Mouse (Mus musculus) WW6 (cell line): ENCODE data around the gene Eif2b3.

Experiments
- DNase-seq: peaks from one replicate; pipeline ENCODE4 v3.0.0-alpha.2; 2013; ENCODE audit warnings: low read depth, low spot score

The Eif2b3 gene

DNA sequence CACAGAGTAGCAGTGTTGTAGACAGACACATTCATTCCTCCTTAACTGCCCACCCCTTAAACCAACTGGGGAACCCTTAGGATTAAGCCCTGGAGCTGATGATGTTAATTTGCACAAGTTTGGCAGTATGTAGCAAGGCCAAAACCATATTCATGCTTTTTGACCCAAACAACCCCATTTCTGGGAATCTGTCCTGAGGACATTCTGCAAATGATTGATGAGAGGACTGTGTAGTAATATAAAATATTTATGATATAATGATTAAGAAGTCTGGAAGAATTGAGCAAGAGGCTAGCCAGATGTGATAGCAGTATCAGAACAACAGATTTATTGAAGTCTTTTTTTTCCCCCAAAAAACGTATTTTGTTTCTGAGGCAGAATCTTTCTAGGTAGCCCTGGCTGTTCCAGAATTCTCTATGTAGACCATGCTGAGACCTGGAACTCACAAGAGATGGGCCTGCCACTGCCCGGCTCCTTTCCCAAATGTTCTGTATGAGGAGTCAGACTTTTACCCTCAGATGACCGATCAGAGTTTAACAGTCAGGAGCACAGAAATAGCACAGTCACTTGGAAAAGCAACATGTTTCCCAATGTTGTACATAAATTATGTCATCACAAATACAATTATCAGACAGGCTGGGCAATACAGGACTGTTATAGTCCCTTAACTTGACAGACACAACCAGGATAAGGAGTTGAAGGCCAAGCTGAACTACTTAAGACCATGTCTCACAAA is 75.6 kb downstream of the Eif2b3 start:
- no peak for DNase-seq

DNA sequence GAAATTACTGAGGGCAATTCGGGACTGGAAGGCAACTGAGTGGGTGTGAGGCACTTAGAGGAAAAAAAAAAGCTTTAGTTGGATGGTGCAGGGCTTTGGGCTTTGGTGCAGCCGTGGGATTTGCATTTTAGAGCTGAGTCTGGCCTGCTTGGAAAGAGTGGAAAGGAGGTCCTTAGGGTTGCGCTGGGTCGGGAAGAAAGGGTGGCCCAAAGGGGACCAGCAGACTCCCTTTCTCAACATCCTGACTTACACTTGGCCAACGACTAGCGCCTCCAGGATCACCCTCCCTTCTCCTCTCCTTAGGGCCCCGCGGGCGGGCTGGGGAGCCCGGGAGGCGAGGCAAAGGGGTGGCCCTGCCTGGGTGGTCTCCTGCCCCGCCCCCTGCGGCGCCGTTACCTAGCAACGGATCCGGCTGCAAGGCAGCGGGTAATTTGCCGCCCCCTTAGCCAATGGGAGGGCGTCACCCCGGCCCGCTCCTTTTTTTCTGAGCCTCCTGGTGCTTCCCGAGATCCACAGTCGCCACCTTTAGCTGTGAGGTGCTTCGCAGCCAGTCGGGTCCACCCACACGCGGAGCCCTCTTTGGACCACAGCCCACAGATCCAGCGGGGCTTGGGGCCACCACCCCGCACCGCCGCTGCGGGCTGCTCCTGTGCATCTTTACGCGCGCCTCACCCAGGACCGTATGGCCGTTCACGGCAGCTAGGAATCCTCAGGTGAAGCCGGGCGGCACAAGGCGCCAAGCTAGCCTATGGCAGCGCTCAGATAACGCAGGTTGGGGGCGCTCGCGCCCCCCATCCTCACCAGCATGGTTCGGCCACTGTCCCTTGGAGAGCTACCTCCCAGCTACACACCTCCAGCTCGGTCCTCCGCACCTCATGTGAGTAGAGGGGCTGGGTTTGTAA is 76.6 kb downstream of the Eif2b3 start, which contains the start of gene Ptch2:
Gene Ptch2 (plus strand): TSS at position 525 of the 902 bp plus-strand sequence.
- DNase-seq: peak; percentile 78

DNA sequence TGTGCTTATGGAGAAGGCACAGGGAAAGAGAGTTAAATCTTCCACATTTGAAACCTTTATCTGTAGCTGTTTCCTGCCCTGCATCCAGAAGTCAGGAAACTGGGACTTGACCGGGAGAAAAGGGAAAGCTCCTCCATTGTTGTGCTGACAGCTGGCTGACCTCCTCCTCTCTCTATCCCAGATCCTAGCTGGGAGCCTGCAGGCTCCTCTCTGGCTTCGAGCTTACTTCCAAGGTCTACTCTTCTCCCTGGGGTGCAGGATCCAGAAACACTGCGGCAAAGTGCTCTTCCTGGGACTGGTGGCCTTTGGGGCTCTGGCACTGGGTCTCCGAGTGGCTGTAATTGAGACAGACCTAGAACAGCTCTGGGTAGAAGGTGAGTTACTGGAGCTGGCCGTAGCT is 77.5 kb downstream of the Eif2b3 start:
- no peak for DNase-seq

DNA sequence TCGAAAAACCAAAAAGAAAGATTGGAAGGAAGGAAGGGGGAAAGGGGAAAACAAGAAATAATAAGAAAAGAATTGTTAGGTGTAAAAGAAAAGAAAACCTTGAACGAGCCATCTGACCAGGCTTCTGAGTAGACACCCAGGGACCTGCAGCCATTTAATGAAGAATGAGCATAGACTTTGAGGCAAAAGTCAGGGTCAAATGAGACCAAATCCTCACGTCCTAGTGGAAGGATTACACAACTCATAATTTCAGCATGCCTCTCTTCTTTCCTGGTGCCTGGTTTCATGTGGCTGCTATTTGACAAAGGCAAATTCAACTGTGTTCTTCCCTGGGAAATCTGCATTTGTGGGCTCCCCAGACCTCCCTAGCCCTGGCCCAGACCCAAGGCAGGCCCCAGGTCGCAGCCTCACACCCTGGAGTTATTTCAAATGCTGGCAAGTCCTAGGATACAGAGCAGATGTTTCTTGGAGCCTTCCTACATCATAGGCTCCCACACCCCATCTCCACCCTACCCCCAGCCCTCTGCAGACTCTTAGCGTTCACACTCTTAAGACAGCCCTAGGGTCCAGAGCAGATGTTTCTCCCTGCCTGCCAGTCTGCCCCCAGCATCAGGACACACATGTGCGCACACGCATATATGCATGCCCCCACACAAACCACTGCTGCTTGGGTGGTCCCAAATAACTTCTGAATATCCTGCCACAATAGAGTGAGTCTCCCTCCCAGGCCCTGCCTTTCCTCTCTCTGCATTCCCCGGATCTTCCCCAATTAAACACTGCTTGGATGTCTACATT is 79.0 kb downstream of the Eif2b3 start:
- DNase-seq: no peak

DNA sequence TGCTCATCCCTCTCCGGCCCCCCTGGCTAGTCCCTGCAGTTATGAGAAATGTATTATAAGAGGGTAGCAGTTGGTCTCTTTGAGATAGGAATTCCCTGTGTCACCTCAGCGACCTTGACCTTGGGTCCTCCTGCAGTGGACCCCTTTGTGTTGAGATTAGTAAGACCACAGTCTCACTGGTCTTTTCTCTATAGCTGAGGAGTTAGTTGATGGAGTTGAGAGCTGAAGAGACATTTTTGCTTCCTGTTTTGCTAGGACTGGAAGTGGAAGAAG is 79.5 kb downstream of the Eif2b3 start:
- no peak for DNase-seq

DNA sequence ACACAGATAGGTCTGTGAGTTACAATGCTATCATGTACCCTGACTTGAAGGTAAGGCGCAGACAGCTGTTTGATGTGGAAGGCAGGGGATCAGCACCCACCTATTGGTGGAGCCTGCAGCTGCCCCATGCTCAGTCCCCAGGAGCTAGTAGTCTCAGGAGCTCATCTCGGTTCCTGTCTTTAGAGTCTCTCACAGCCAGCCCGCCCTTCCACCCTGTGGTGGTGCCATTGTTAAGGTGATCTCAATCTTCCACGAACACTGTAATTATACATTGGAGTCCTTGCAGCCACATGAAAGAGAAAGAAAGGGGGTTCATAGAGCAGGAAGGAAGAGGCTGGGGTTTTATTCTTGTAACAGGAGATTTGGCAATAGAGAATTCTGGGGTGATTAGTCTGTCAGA is 80.8 kb downstream of the Eif2b3 start:
- no peak for DNase-seq

DNA sequence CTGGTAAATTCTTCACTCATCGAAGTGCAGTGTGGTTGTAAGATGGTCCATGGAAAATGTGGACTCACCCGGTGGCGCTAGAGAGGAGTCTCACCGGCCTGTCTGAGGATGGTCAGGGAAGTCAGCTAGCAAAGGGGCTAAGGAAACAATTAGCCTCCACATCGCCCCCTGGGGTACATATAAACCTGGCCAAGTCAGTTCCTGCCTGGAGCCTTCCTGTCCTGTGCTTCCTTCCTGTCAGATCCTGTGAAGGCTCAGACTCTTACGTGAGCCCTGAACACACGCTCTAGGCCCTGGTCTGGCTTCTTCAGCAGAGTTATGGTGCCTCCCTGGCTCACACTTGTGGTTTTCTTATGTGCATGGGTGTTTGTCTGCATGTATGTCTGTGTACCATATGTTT is 82.0 kb downstream of the Eif2b3 start:
- peak; percentile 65 for DNase-seq

DNA sequence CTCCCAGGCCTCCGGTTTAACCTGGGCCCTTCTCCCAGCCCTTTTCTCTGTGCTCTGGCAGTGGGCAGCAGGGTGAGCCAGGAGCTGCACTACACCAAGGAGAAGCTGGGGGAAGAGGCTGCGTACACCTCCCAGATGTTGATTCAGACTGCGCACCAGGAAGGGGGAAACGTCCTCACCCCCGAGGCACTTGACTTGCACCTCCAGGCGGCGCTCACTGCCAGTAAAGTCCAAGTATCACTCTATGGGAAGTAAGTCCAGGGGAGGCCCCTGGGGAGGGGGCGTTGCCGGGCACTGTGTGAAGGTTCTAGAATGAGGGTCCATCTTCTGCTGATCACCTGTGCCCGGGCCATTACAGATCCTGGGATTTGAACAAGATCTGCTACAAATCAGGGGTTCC is 85.5 kb downstream of the Eif2b3 start:
- no peak for DNase-seq

DNA sequence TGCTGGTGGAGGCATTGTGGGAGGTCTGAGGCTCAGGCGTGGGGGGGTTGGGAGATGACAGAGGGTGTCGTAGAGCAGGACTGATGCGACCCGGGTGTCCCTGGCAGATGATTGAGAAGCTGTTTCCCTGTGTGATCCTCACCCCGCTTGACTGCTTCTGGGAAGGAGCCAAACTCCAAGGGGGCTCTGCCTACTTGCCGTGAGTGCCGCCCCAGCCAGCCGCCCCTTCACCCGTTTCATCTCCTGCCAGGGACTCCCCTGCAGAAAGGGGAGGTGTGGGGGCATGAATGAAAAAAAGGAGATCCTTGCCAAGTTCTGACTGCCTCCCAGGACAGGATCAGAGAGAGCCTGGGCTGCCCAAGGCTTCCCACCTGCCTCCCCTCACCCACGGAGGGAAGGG is 85.9 kb downstream of the Eif2b3 start:
- DNase-seq: no peak

DNA sequence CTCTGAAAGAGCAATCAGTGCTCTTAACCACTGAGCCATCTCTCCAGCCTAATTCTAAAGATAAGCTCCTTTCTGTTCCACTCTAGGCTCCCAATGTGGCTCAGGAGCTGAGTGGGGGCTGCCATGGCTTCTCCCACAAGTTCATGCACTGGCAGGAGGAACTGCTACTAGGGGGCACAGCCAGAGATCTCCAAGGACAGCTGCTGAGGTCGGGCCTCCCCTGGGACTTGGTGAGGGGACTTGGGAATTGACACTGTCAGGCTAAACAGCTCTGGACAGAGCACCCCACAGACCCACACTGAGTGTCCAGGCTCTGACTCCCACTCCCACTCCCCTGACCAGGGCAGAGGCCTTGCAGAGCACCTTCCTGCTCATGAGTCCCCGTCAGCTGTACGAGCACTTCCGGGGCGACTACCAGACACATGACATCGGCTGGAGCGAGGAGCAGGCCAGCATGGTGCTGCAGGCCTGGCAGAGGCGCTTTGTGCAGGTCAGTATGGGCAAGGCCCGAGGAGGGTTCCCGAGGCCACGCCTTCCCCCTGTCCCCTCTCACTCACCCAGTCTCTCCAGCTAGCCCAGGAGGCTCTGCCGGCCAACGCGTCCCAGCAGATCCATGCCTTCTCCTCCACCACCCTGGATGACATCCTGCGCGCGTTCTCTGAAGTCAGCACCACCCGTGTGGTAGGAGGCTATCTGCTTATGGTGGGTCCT is 88.8 kb downstream of the Eif2b3 start:
- no peak for DNase-seq

DNA sequence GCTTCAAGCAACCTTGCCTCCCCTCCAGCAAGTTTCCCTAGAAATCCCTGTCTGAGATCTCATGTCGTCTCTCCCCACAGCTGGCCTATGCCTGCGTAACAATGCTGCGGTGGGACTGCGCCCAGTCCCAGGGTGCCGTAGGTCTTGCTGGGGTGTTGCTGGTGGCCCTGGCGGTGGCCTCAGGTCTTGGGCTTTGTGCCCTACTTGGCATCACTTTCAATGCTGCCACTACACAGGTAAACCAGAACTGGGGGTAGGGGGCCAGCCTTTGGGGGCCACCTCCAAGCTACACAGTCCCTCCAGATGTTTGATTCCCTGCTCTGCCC is 89.3 kb downstream of the Eif2b3 start:
- no peak for DNase-seq

DNA sequence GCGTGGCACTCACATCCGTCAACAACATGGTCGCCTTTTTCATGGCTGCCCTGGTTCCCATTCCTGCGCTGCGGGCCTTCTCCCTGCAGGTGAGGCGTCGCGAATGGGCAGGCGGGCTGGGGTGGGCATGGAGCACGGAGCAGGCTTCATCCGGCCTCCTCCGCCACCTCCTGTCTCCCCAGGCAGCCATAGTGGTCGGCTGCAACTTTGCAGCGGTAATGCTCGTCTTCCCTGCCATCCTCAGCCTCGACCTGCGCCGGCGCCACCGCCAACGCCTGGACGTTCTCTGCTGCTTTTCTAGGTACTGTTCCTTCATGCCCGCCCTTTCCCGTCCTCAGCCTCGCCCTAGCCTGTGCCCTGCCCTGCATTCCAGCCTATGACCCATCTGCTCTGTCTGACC is 90.1 kb downstream of the Eif2b3 start:
- no peak for DNase-seq

DNA sequence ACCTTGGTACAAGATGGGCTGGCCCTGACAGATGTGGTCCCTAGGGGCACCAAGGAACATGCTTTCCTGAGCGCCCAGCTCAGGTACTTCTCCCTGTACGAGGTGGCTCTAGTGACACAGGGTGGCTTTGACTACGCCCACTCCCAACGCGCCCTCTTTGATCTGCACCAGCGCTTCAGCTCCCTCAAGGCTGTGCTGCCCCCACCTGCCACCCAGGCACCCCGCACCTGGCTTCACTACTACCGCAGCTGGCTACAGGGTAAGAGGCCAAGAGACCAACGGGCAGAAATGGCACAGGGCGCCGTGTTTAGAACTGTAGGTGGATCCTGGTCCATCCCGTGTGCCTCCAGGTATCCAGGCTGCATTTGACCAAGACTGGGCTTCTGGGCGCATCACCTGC is 91.0 kb downstream of the Eif2b3 start:
- no peak for DNase-seq

DNA sequence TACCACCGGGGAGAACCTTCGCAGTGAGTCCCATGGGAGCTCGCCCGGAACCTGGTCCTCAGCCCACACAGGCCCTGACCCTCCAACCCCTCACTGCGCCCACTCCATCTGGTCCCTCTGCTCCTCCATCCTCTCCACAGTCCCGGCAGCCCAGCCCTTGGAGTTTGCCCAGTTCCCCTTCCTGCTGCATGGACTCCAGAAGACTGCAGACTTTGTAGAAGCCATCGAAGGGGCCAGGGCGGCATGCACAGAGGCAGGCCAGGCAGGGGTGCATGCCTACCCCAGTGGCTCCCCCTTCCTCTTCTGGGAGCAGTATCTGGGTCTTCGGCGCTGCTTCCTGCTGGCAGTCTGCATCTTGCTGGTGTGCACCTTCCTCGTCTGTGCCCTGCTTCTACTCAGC is 91.8 kb downstream of the Eif2b3 start:
- DNase-seq: no peak

DNA sequence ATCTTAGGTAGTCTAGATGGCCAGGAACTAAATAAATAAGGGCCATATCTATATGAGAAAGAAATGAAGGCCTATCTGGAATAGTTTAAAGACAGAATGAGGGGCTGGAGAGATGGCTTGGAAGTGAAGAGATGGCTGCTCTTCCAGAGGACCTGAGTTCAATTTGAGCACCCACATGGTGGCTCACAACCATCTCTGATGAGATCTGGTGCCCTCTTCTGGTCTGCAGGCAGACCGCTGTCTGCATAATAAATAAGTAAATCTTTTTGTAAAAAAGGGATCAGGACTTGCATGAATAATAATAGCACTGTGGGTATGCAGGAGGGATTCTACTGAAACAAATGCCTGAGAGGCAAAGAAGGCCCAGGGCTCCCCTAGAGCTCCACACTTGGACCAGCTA is 94.0 kb downstream of the Eif2b3 start:
- no peak for DNase-seq

DNA sequence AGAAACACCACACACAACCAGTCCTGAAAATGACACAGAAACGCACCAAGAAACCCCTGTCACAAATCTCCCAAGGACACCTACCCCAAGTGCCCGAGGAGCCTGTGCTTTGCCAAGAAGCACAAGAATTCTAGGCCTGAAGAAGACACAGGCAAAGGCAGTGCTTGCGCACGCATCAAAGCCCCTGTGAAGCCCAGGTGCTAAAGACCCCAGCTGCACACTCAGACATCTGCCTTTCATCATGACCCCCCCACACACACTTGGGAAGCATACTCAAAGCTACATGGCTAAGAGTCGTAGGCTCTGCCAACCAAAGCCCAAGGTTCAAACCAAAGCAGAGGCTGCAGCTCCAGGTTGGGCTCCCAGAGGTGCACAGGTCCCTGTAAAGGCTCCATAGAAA is 96.4 kb downstream of the Eif2b3 start:
- DNase-seq: no peak

DNA sequence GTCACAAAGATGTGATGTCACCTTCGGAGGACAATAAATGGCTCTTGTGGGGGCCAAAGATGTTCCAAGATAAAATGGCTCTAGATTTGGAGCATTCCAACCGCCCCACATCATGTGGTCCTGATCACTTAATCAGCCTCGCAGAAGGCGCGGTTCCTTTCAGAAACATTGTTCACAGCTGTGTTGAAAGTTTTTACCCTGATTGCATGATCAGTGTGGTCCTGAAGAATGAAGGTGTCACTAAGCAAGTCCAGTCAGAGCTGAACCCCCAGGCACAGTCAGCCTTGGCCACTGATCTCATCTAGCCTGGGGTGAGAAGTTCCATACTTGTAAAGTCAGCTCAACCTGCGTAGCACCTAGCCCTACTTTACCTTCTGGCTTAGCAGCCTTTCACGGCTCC is 98.7 kb downstream of the Eif2b3 start:
- DNase-seq: no peak

DNA sequence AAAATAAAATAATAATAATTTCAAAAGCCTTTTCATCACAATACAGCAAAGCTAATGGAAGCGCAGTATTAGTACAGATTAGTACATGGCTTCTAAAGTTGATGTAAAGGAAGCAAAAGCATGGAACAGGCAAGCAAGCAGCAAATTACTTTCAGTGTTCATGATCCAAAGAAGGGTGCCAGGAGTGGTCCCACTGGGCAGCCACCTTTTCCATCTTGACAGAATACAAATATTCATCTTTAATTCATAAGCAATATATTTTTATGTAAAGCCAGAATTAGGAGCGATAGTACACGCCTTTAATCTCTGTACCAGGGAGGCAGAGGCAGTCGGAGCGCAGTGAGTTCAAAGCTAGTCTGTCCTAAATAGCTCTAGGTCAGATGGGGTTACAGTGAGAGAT is 100.4 kb downstream of the Eif2b3 start:
- DNase-seq: no peak

DNA sequence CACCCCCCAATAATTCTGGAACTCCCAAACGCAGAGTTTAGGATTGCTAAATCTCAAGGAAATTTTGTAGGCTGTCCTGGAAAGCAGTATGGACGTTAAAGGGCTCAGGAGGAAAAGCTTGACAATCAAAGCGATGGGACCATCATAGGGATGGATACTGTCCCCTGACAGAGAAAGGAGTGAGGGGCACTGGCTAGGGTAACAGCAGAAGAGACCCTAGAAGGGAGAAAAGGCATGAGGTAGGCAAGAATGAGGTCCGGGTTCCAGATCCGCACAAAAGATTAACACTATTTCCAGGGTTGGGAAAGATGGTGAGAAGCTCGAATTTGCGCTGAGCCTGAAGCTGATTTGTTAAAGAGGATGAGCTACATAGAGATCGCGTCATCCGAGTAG is 100.8 kb downstream of the Eif2b3 start:
- DNase-seq: no peak

DNA sequence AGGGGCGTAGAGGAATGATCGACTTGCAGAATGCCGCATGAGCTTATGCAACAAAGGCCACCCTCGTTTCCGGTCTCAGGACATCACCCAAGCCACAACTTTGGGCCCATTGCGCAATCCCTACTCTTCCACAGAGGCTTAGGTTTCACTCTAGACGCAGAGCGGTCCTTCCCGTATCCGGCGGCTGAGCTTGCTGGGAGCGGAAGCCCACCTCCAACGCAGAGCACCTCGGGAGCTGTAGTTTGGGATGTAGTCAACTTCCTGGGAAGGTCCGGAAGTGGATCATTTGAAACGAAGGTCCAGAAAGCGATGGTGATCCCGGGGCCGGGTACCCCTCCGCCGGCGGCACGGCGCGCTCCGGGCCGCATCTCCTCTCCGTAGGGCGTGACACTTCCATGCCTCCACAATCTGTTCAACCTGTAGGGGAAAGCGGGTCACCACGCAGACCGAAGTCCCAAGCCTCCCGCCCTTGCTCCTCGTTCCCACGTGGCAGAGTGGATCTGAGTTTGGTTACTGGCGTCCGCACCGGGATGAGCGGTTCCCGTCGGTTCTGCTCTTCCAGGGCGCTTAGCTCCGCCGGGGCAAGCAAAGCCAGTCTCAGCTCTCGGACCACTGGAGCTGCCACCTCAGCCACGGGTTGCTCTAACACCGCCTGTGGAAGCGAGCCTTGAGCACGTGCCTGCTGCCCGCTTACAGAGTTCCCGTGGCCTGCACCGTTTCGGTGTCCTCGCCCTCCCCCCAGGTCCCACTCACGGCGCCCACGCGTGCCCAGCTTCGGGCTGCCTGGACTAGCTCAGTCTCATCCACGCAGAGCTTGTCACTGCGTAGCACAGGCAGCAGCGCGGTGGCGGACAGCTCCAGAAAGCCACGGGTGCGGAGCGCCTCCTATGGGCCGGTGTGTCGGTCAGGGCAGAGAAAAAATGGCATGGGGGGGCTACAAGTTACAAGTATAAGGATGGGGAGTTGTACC is 101.5 kb downstream of the Eif2b3 start:
- DNase-seq: peak; percentile 86

DNA sequence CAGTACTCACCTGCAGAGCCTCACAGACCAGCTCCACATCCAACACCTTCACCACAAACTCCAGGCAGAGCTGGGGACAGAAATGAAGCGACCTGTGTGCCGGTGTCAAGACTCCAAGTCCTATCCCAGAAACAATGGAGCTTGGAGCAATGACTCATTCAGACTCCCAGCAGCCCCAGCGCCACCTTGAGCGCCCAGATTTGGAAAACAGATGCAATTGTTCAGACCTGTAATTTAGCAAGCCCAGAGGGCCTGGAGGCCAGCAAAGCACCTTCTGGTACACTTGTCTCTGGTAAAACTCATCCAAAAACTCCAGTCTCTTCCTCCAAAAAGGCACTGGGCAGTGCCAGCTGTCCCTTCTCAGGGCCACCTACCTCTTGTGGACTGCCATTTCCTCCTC is 103.0 kb downstream of the Eif2b3 start:
- DNase-seq: no peak
